Mouse (Mus musculus) kidney, adult 2 months (tissue): Measurements from ENCODE around the gene Hoxd10.

ENCODE experiments used
- CTCF ChIP-seq: fragments of 200-500 bp; conservative IDR thresholded peaks from 2 replicates; pipeline ENCODE4 v1.5.1; 2011; ENCODE audit warnings: low read depth, mild to moderate bottlenecking, control low read depth, low read length, moderate library complexity, mixed read lengths; ENCODE audit not compliant: insufficient read depth, insufficient read length
- POLR2A ChIP-seq: fragments of 200-500 bp; IDR thresholded peaks from one replicate; pipeline ENCODE4 v1.6.1; 2011; ENCODE audit warnings: low read depth, low read length, control low read depth

DNA sequence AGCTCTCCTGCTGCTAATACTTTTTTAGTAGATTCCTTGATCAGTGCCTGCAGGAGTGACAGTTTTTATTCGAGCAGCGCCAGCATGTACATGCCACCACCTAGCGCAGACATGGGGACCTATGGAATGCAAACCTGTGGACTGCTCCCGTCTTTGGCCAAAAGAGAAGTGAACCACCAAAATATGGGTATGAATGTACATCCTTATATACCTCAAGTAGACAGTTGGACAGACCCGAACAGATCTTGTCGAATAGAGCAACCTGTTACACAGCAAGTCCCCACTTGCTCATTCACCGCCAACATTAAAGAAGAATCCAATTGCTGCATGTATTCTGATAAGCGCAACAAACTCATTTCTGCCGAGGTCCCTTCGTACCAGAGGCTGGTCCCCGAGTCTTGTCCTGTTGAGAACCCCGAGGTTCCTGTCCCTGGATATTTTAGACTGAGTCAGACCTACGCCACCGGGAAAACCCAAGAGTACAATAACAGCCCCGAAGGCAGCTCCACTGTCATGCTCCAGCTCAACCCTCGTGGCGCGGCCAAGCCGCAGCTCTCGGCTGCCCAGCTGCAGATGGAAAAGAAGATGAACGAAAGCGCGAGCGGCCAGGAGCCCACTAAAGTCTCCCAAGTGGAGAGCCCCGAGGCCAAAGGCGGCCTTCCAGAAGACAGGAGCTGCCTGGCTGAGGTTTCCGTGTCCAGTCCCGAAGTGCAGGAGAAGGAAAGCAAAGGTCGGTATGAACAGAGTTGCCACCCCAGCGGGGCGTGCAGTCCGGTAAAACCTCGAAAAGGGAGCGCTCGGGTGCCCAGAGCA lies 477 bp downstream of the Hoxd10 start:
- no peak for TF ChIP-seq POLR2A
- TF ChIP-seq CTCF, result no peak
